Mouse (Mus musculus) C2C12 (cell line): Measurements from ENCODE around the gene Fam168a. TPM values are rescaled to one million over a fixed set of nuclear protein-coding genes. Genes with fewer than 3 reads are reported as not detected.
A peak's percentile ranks its signal among the peaks of the same experiment; 100 is the strongest.

Source experiments
- H3K27me3 ChIP-seq: one replicate; pipeline ENCODE4 v1.6.1; 2011; ENCODE audit not compliant: control insufficient read depth, insufficient read depth, insufficient read length
- H3K36me3 ChIP-seq: one replicate; pipeline ENCODE4 v1.6.1; 2011; ENCODE audit not compliant: control insufficient read depth, insufficient read depth
- H3K4me3 ChIP-seq: one replicate; pipeline ENCODE4 v1.5.1; 2011; ENCODE audit warnings: mild to moderate bottlenecking, control low read depth; ENCODE audit not compliant: poor library complexity, insufficient read depth, severe bottlenecking
- H3K79me2 ChIP-seq: one replicate; pipeline ENCODE4 v1.6.1; 2011; ENCODE audit not compliant: control insufficient read depth, insufficient read depth
- H3K79me3 ChIP-seq: one replicate; pipeline ENCODE4 v1.6.1; 2011; ENCODE audit warnings: low read depth, control low read depth
- H3ac ChIP-seq: one replicate; pipeline ENCODE3; 2011; ENCODE audit warnings: low read depth; ENCODE audit not compliant: control insufficient read depth, insufficient read length
- CEBPB ChIP-seq: IDR thresholded peaks from one replicate; pipeline ENCODE4 v1.6.1; 2011; ENCODE audit warnings: low read depth, mild to moderate bottlenecking, control low read depth, moderate library complexity
- CTCF ChIP-seq: IDR thresholded peaks from one replicate; pipeline ENCODE4 v1.5.1; 2011; ENCODE audit not compliant: control insufficient read depth, insufficient read depth, insufficient read length
- FOSL1 ChIP-seq: IDR thresholded peaks from one replicate; pipeline ENCODE4 v1.8.0; 2011; ENCODE audit warnings: mild to moderate bottlenecking, low read length; ENCODE audit not compliant: poor library complexity, insufficient read depth, severe bottlenecking
- MAX ChIP-seq: IDR thresholded peaks from one replicate; pipeline ENCODE4 v1.6.1; 2011; ENCODE audit warnings: mild to moderate bottlenecking, control low read depth
- MYOD1 ChIP-seq: IDR thresholded peaks from one replicate; pipeline ENCODE4 v1.6.1; 2011; ENCODE audit warnings: low read depth; ENCODE audit not compliant: control insufficient read depth, insufficient read length
- MYOG ChIP-seq: IDR thresholded peaks from one replicate; pipeline ENCODE4 v1.6.1; 2011; ENCODE audit not compliant: control insufficient read depth, insufficient read length; ENCODE audit errors: extremely low read depth
- USF1 ChIP-seq: IDR thresholded peaks from one replicate; pipeline ENCODE4 v1.6.1; 2011; ENCODE audit warnings: low read depth, mild to moderate bottlenecking, control low read depth, moderate library complexity
- polyA plus RNA-seq: library from polyadenylated mRNA; unstranded; fragments of >200 nt; fragmentation: generic; extraction: Trizol; gene quantifications from one replicate; pipeline ENCODE4 v1.2.1, GENCODE M21; 2012; ENCODE audit warnings: missing spikeins

Gene Fam168a
- polyA plus RNA-seq, 1 experiment, result 30.5 TPM

DNA sequence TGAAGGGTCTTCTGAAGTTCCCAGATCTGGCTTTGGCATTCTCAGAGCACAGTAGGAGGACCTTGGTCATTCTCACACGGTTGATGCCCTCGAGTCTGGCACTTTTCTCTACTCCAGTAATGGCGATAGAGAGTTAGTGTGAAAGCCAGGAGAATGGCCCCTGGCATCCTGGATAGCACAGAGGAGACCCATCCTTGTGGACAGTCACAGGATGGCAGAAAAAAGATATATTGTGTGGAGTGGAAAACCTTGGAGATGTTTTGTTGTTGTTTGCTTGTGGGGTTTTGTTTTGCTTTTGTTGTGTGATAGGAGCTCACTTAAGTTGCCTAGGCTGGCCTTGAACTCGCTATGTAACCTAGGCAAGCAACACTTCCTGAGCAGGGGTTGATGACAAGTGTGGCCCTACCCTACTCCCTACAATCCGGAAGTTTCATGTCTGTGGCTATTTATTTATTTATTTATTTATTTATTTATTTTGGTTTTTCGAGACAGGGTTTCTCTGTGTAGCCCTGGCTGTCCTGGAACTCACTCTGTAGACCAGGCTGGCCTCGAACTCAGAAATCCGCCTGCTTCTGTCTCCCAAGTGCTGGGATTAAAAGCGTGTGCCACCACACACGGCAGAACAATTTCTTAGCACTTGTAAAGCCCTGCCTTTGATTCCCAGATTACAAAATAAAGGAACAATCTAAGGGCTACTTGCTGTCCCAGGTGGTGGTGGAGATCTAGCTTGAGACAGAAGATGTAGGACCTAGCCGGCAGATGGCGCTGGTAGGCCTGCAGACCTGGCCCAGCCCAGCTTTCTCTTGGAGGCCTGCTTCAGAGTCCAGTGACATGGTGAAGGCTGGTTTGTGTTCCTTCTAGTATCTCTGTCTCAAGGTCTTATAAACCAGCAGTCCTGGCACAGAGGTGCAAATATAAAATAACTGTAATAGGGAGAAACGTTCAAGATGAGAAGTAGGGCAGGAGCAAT is 21.1 kb upstream of the Fam168a start:
- Histone ChIP-seq H3K79me2 (no peaks in the 10 kb centered on the region), H3K4me3 (no peak overlapping the region), H3K79me3 (no peaks in the 10 kb centered on the region), H3K27me3 (no peaks in the 10 kb centered on the region), H3K36me3 (no peaks in the 10 kb centered on the region), H3ac (no peak overlapping the region)
- TF ChIP-seq USF1 (no peak), CEBPB (no peak), CTCF (no peak), FOSL1 (no peak), MAX (no peak), MYOD1 (no peak), MYOG (no peak)

DNA sequence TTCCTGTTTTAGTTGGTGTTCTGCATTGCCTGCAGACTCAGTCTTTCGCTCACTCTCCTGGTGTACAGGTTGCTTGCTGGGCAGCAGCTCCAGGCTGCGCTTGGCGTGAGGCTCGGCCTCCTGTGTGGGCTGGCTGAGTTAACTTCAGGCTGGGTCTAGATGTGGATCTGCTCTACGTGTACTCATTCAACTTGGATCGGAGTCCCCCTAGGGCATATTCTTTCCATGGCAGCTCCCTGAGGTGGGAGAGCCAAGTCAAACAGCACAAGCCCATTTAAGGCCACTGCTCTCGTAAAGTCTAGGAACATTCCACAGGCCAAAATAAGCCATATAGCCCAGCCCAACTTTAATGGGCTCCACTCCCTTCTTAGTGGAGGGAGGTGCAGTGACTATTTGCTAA is 18.0 kb upstream of the Fam168a start:
- Histone ChIP-seq H3K36me3 (no peaks in the 10 kb centered on the region), H3K79me2 (no peaks in the 10 kb centered on the region), H3K27me3 (no peaks in the 10 kb centered on the region), H3ac (no peak overlapping the region), H3K4me3 (no peak overlapping the region), H3K79me3 (no peaks in the 10 kb centered on the region)
- no peak for TF ChIP-seq MYOD1

DNA sequence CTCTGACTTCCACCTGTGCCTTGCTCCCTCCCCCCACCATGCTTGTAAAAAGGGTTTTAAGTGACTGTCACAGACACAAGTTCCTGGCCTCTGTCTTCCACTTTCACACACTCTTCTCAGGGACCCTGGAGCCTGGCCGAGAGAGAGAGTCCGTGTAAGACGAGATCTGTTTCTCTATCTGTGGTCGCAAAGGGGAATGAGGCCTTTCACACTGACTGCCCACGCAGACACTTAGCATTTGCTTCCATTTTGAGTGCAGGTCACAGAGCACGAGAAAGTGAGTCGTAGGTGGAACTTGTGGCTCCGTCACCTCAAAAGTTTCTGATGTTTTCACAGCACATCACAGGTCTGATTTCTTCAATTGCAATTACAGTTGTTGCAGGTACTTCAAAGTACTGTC is 13.2 kb upstream of the Fam168a start:
- Histone ChIP-seq H3K27me3 (no peaks in the 10 kb centered on the region), H3K79me3 (no peaks in the 10 kb centered on the region), H3K36me3 (no peaks in the 10 kb centered on the region), H3K79me2 (no peaks in the 10 kb centered on the region), H3K4me3 (no peak overlapping the region), H3ac (no peak overlapping the region)
- no peak for TF ChIP-seq CEBPB
- no peak for TF ChIP-seq FOSL1
- no peak for TF ChIP-seq MAX
- TF ChIP-seq MYOG, result no peak
- no peak for TF ChIP-seq MYOD1

DNA sequence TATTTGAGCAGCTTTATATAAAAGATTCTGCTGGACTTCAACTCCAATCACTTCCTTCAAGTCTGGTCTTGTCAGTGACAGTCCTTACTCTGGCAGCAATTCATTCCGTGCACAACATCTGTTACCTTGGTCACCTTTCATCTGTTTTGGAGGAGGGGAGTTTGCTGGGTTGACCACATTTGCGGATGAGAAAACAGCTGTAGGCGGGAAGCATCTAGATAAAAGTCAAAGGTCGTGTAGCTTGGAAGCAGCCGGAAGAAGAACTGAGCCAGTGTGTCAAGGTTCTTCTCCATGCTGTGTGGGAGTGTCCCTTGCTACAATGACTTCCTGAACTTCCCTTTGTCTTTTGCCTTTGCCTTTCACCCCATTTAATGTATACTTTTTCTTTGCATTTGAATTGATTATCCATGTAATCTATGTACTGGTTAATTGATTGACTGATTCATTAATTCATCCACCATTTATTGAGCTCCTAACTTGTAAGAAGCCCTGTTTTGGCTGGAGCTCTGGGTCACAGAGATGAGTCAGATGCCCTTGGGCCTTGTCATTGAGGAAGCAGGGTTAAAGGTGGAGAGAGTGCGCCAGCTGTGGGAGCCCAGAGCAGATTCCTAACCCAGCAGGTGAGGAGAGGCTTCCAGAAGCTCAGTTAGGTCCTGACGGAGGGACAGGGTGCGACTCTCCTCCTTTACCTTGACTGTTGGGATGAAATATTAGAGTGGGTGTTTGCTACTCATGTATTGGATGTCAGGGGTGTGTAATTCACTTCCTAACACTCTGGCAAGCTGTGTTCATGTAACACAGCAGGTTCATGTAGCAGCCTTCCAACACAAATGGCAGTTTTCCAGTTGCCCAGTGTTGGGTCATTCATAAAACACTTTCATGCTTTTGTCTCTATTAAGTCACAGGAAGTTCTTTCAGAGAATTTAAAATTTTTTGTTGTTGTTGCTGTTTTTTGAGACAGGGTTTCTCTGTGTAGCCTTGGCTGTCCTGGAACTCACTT is 6.4 kb upstream of the Fam168a start:
- no peak for TF ChIP-seq MAX
- no peak for TF ChIP-seq CTCF
- TF ChIP-seq MYOD1, result no peak
- no peak for TF ChIP-seq CEBPB
- no peak for TF ChIP-seq FOSL1
- no peak for TF ChIP-seq MYOG
- no peak for TF ChIP-seq USF1
- no peaks in the 10 kb centered on the region for H3K79me2 ChIP-seq
- H3K79me3 ChIP-seq, result no peaks in the 10 kb centered on the region
- H3K4me3 ChIP-seq, result no peak overlapping the region
- H3K27me3 ChIP-seq, result no peaks in the 10 kb centered on the region
- H3K36me3 ChIP-seq, result no peaks in the 10 kb centered on the region
- H3ac ChIP-seq, result no peak overlapping the region

DNA sequence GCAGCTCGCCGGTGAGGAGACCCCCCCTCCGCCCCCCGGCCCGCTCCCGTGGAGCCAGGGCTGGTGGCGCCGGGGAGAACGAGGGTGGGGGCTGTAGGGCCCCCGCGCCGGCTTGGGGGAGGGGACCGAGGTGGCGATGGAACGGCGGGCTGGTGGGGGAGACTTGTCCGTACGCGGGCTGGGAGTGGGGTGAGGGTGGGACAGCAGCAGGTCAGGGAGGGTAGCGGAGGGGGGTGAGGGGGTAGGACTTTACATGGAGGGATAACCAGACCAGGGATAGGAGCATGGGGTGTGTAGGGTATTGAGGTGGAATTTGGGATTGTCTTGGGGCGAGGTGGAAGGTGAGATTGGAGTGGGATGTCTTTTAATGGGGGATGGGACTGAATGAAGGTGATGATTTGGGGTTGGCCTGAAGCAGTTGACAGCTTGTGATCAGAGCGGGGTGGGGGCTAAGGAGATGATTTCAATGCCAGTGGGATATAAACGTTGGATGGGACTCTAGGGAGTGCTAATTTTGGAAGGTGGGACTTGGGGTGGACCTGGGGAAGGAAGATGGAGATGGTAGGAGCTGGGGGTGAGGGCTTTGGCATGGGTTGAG is 547 bp downstream of the Fam168a start:
- Histone ChIP-seq H3K36me3 (no peaks in the 10 kb centered on the region), H3K79me3 (peaks cover 7% of the 10 kb centered on the region)
- TF ChIP-seq MYOD1, result no peak
- TF ChIP-seq MYOG, result no peak
- TF ChIP-seq MAX, result no peak
- TF ChIP-seq CEBPB, result no peak
- no peak for TF ChIP-seq CTCF

More for the DNA sequence above, 547 bp downstream of the Fam168a start:
- Histone ChIP-seq H3ac (peak overlapping the region; percentile 70), H3K4me3 (peak overlapping the region; percentile 57), H3K79me2 (peaks cover 37% of the 10 kb centered on the region), H3K27me3 (no peaks in the 10 kb centered on the region)
